Mouse (Mus musculus): ENCODE results near the gene Atxn7l3. TPM values are rescaled to one million over a fixed set of nuclear protein-coding genes. Genes with fewer than 3 reads are reported as not detected.

The Atxn7l3 gene
- 73.0 and 101 TPM in 2 replicates for polyA plus RNA-seq (2012; ENCODE audit: low replicate concordance)

GRCm38 (mm10) chr11:102296491-102297472 is at the start of gene Atxn7l3:
TSS of gene Atxn7l3 (minus strand) at chr11:102296631.

GRCm38 (mm10) chr11:102319410-102319792 is 23.0 kb upstream of the Atxn7l3 start, which contains the start of gene Ubtf:
TSS of gene Ubtf (minus strand) at chr11:102319742.

DNA sequence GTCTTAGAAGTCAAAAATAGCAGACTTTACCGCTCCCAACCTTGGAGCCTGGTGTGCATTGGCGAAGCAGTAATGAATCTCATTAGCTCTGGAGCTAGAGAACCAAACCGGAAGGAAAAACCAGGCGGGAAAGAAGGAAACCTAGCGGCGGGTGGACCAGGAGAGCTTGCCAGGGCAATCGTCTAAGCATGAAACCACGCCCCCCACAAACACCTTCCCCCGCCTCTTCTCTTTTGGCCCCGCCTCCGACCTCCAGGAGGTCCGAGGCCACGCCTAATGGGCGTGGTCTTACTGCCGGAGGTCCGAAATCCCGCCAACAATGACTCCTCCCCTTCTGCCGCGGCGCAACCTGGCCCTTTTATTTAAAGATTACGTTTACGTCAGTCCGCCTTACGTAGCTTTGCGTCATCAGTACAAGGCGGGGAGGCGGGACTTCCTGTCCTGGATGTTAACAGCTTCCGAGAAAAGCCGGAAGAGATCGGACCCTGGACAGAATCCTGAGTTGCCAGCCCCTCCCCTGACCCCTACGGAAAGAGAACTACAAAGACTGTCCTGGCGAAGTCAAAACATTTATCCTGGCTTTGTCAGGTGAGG is 11.8 kb downstream of the Atxn7l3 start, which contains the start of gene Tmub2:
Gene Tmub2 (plus strand): TSS at position 431 of the 594 bp plus-strand sequence.

DNA sequence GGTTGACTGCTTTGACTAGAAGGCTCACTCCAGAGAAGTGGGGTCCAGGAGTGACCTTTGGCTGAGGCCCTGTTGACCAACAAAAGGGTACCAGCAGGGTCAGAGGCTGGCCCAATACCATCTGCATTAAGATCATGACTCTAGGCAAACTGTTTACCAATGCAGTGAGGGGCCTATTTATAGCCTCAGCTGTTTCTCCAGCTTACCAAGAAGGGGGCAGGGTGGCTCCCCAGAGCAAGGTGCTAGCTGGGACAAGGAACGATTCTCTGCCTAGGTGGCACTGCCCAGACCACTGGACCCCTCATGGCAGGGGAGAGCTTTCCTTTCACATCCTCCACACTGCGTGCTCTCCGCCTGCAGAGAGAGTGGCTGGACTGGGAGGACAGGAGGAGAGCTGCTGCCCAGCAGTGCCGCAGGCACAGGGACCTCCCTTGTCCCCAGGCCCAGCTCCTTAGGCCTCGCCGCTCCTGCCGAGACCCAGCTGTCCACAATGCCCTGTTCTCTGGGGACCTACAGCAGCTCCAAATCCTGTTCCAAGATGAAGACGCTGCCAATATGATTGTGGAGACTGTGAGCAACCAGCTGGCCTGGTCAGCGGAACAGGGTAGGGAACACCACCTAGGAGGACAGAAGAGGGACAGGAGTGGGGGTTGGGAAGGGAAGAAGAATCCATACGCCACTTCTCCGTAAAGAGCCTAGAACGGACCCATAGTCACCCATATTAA is 27.7 kb downstream of the Atxn7l3 start, which contains the start of gene Asb16:
Gene Asb16 (plus strand): TSS at position 224 of the 725 bp plus-strand sequence.

GRCm38 (mm10) chr11:102248630-102249230 is 47.7 kb downstream of the Atxn7l3 start, which contains the start of gene BC030867:
TSS of gene BC030867 (plus strand) at chr11:102248882.

Other genes starting within 250 kb of the Atxn7l3 start
- 25.4 and 25.8 TPM in 2 replicates for gene Mpp2, start 208.1 kb downstream of the Atxn7l3 start, polyA plus RNA-seq (2012; ENCODE audit: low replicate concordance)
- gene Ppy, start 195.3 kb downstream of the Atxn7l3 start, polyA plus RNA-seq (2012; ENCODE audit: low replicate concordance), result not detected in 2 replicates
- gene Pyy, start 188.8 kb downstream of the Atxn7l3 start, polyA plus RNA-seq (2012; ENCODE audit: low replicate concordance), result not detected in 2 replicates
- gene Nags, start 151.1 kb downstream of the Atxn7l3 start, polyA plus RNA-seq (2012; ENCODE audit: low replicate concordance), result 2.0 and 2.1 TPM in 2 replicates
- gene Tmem101, start 140.2 kb downstream of the Atxn7l3 start, polyA plus RNA-seq (2012; ENCODE audit: low replicate concordance), result 6.5 and 10.4 TPM in 2 replicates
- gene Lsm12, start 111.3 kb downstream of the Atxn7l3 start, polyA plus RNA-seq (2012; ENCODE audit: low replicate concordance), result 73.7 and 82.1 TPM in 2 replicates
- gene G6pc3, start 107.0 kb downstream of the Atxn7l3 start, polyA plus RNA-seq (2012; ENCODE audit: low replicate concordance), result 19.9 and 23.2 TPM in 2 replicates
- gene Hdac5, start 66.5 kb downstream of the Atxn7l3 start, polyA plus RNA-seq (2012; ENCODE audit: low replicate concordance), result 89.8 and 95.7 TPM in 2 replicates
- gene BC030867, start 47.7 kb downstream of the Atxn7l3 start, polyA plus RNA-seq (2012; ENCODE audit: low replicate concordance), result 2.6 and 13.3 TPM in 2 replicates
- gene Asb16, start 27.9 kb downstream of the Atxn7l3 start, polyA plus RNA-seq (2012; ENCODE audit: low replicate concordance), result 0.98 and 1.2 TPM in 2 replicates
- 46.9 and 69.3 TPM in 2 replicates for gene Tmub2, start 11.7 kb downstream of the Atxn7l3 start, polyA plus RNA-seq (2012; ENCODE audit: low replicate concordance)
- gene Ubtf, start 23.1 kb upstream of the Atxn7l3 start, polyA plus RNA-seq (2012; ENCODE audit: low replicate concordance), result 99.7 and 124 TPM in 2 replicates
- 452 and 1,470 TPM in 2 replicates for gene Slc4a1, start 69.6 kb upstream of the Atxn7l3 start, polyA plus RNA-seq (2012; ENCODE audit: low replicate concordance)
- gene Rundc3a, start 96.8 kb upstream of the Atxn7l3 start, polyA plus RNA-seq (2012; ENCODE audit: low replicate concordance), result 5.3 and 23.3 TPM in 2 replicates
- 151 and 356 TPM in 2 replicates for gene Slc25a39, start 111.3 kb upstream of the Atxn7l3 start, polyA plus RNA-seq (2012; ENCODE audit: low replicate concordance)
- gene Grn, start 133.7 kb upstream of the Atxn7l3 start, polyA plus RNA-seq (2012; ENCODE audit: low replicate concordance), result 42.1 and 60.7 TPM in 2 replicates
- gene Fam171a2, start 151.1 kb upstream of the Atxn7l3 start, polyA plus RNA-seq (2012; ENCODE audit: low replicate concordance), result 1.5 and 1.7 TPM in 2 replicates
- gene Itga2b, start 173.5 kb upstream of the Atxn7l3 start, polyA plus RNA-seq (2012; ENCODE audit: low replicate concordance), result 31.4 and 33.3 TPM in 2 replicates

Data from leukemia stem cell, adult 10-12 weeks (primary cell).